Mouse (Mus musculus): ENCODE measurements around the gene Olfr1373. TPM values are rescaled to one million over a fixed set of nuclear protein-coding genes. Genes with fewer than 3 reads are reported as not detected.
"Not testable (repeated sequence)": the region's sequence is repeated elsewhere in the genome, so short reads cannot be mapped to it uniquely, and the experiment has no call there.

Gene Olfr1373
- not detected in 2 replicates for total RNA-seq (2014; fragmentation: Nextera tagmentation)
- total RNA-seq (2017) = not detected in 2 replicates
- polyA plus RNA-seq (2012) = not detected in 2 replicates

- ATAC-seq (ENCODE audit: extremely low read depth, insufficient number of reproducible peaks, low FRiP score, poor library complexity, severe bottlenecking); H3K4me1 ChIP-seq (ENCODE audit: insufficient read depth, low read depth, low read length): not testable (repeated sequence)
These were observed at the start of gene Olfr1373 for GRCm38 (mm10) chr11:52145428-52145827. TSS of gene Olfr1373 (minus strand) at chr11:52145528.

GRCm38 (mm10) chr11:52180651-52181050, 35.3 kb upstream of the Olfr1373 start:
- H3K4me1 ChIP-seq (ENCODE audit: insufficient read depth, low read depth, low read length); H3K36me3 ChIP-seq (replicated peaks); DNase-seq (ENCODE audit: low spot score); H3K9me3 ChIP-seq (replicated peaks); H3K27me3 ChIP-seq (ENCODE audit: insufficient read depth, low read length); H3K4me3 ChIP-seq (ENCODE audit: low read depth, low read length); ATAC-seq (ENCODE audit: extremely low read depth, insufficient number of reproducible peaks, low FRiP score, poor library complexity, severe bottlenecking): not testable (repeated sequence)

More at GRCm38 (mm10) chr11:52145428-52145827, at the start of gene Olfr1373:
- not testable (repeated sequence) for H3K27me3 ChIP-seq (ENCODE audit: insufficient read depth, low read length); H3K9me3 ChIP-seq (replicated peaks); H3K36me3 ChIP-seq (replicated peaks); H3K4me3 ChIP-seq (ENCODE audit: low read depth, low read length); DNase-seq (ENCODE audit: low spot score)

GRCm38 (mm10) chr11:52179897-52180296, 34.6 kb upstream of the Olfr1373 start:
- H3K9me3 ChIP-seq (replicated peaks); DNase-seq (ENCODE audit: low spot score); H3K36me3 ChIP-seq (replicated peaks); H3K27me3 ChIP-seq (ENCODE audit: insufficient read depth, low read length); H3K4me3 ChIP-seq (ENCODE audit: low read depth, low read length); ATAC-seq (ENCODE audit: extremely low read depth, insufficient number of reproducible peaks, low FRiP score, poor library complexity, severe bottlenecking); H3K4me1 ChIP-seq (ENCODE audit: insufficient read depth, low read depth, low read length): not testable (repeated sequence)

GRCm38 (mm10) chr11:52168461-52168860, 23.1 kb upstream of the Olfr1373 start:
- ATAC-seq (ENCODE audit: extremely low read depth, insufficient number of reproducible peaks, low FRiP score, poor library complexity, severe bottlenecking) (no peak), DNase-seq (ENCODE audit: low spot score) (no peak)
- peaks cover 29% of the 10 kb centered on the region for H3K27me3 ChIP-seq (ENCODE audit: insufficient read depth, low read length)
- no peak overlapping the region for H3K4me3 ChIP-seq (ENCODE audit: low read depth, low read length)
- no peaks in the 10 kb centered on the region for H3K36me3 ChIP-seq (replicated peaks)
- no peak for TF ChIP-seq CTCF (IDR thresholded peaks at IDR 0.05; ENCODE audit: low read depth, low read length)
- no peak for TF ChIP-seq GATA1 (IDR thresholded peaks at IDR 0.05; ENCODE audit: borderline replicate concordance, low read length)
- TF ChIP-seq POLR2AphosphoS5 (IDR thresholded peaks at IDR 0.05; ENCODE audit: insufficient replicate concordance, low read depth, low read length) = no peak
- TF ChIP-seq GATA2 (IDR thresholded peaks at IDR 0.05; ENCODE audit: borderline replicate concordance, low read depth, low read length) = no peak
- no peak for TF ChIP-seq TAL1 (conservative IDR thresholded peaks at IDR 0.05; ENCODE audit: low read depth, low read length)
- H3K4me1 ChIP-seq (ENCODE audit: insufficient read depth, low read depth, low read length) = no peaks in the 10 kb centered on the region
- no peaks in the 10 kb centered on the region for H3K9me3 ChIP-seq (replicated peaks)

- not testable (repeated sequence) for H3K4me1 ChIP-seq (ENCODE audit: insufficient read depth, low read depth, low read length); H3K9me3 ChIP-seq (replicated peaks); H3K4me3 ChIP-seq (ENCODE audit: low read depth, low read length); DNase-seq (ENCODE audit: low spot score); ATAC-seq (ENCODE audit: extremely low read depth, insufficient number of reproducible peaks, low FRiP score, poor library complexity, severe bottlenecking); H3K36me3 ChIP-seq (replicated peaks)
- H3K27me3 ChIP-seq (ENCODE audit: insufficient read depth, low read length) = peaks cover 29% of the 10 kb centered on the region
These were observed 22.6 kb upstream of the Olfr1373 start for GRCm38 (mm10) chr11:52167901-52168302.

- no peaks in the 10 kb centered on the region for H3K9me3 ChIP-seq (replicated peaks)
- H3K27me3 ChIP-seq (ENCODE audit: insufficient read depth, low read length) = peaks cover 29% of the 10 kb centered on the region
- DNase-seq (ENCODE audit: low spot score) = no peak
- ATAC-seq (ENCODE audit: extremely low read depth, insufficient number of reproducible peaks, low FRiP score, poor library complexity, severe bottlenecking) = no peak
- H3K4me1 ChIP-seq (ENCODE audit: insufficient read depth, low read depth, low read length) = no peaks in the 10 kb centered on the region
- no peak overlapping the region for H3K4me3 ChIP-seq (ENCODE audit: low read depth, low read length)
- TF ChIP-seq CTCF (IDR thresholded peaks at IDR 0.05; ENCODE audit: low read depth, low read length) = no peak
- TF ChIP-seq GATA1 (IDR thresholded peaks at IDR 0.05; ENCODE audit: borderline replicate concordance, low read length) = no peak
- no peak for TF ChIP-seq POLR2AphosphoS5 (IDR thresholded peaks at IDR 0.05; ENCODE audit: insufficient replicate concordance, low read depth, low read length)
- TF ChIP-seq TAL1 (conservative IDR thresholded peaks at IDR 0.05; ENCODE audit: low read depth, low read length) = no peak
- TF ChIP-seq GATA2 (IDR thresholded peaks at IDR 0.05; ENCODE audit: borderline replicate concordance, low read depth, low read length) = no peak
- no peaks in the 10 kb centered on the region for H3K36me3 ChIP-seq (replicated peaks)
These were observed 21.8 kb upstream of the Olfr1373 start for GRCm38 (mm10) chr11:52167126-52167525.

- H3K4me1 ChIP-seq (ENCODE audit: insufficient read depth, low read depth, low read length) = no peaks in the 10 kb centered on the region
- no peak for DNase-seq (ENCODE audit: low spot score)
- no peaks in the 10 kb centered on the region for H3K36me3 ChIP-seq (replicated peaks)
- no peaks in the 10 kb centered on the region for H3K9me3 ChIP-seq (replicated peaks)
- TF ChIP-seq GATA2 (IDR thresholded peaks at IDR 0.05; ENCODE audit: borderline replicate concordance, low read depth, low read length) (no peak), POLR2AphosphoS5 (IDR thresholded peaks at IDR 0.05; ENCODE audit: insufficient replicate concordance, low read depth, low read length) (no peak), CTCF (IDR thresholded peaks at IDR 0.05; ENCODE audit: low read depth, low read length) (no peak), TAL1 (conservative IDR thresholded peaks at IDR 0.05; ENCODE audit: low read depth, low read length) (no peak), GATA1 (IDR thresholded peaks at IDR 0.05; ENCODE audit: borderline replicate concordance, low read length) (no peak)
- no peak for ATAC-seq (ENCODE audit: extremely low read depth, insufficient number of reproducible peaks, low FRiP score, poor library complexity, severe bottlenecking)
- peaks cover 26% of the 10 kb centered on the region for H3K27me3 ChIP-seq (ENCODE audit: insufficient read depth, low read length)
- H3K4me3 ChIP-seq (ENCODE audit: low read depth, low read length) = no peak overlapping the region
These were observed 18.6 kb upstream of the Olfr1373 start for GRCm38 (mm10) chr11:52163926-52164325.

- not testable (repeated sequence) for H3K4me3 ChIP-seq (ENCODE audit: low read depth, low read length); H3K9me3 ChIP-seq (replicated peaks); H3K36me3 ChIP-seq (replicated peaks); H3K4me1 ChIP-seq (ENCODE audit: insufficient read depth, low read depth, low read length); H3K27me3 ChIP-seq (ENCODE audit: insufficient read depth, low read length); ATAC-seq (ENCODE audit: extremely low read depth, insufficient number of reproducible peaks, low FRiP score, poor library complexity, severe bottlenecking); DNase-seq (ENCODE audit: low spot score)
These were observed 1.7 kb downstream of the Olfr1373 start for GRCm38 (mm10) chr11:52143675-52144074.
